Mouse (Mus musculus) MEL-GATA-1-ER (cell line): ENCODE measurements around the gene Ube2h.

ENCODE experiments used
- DNase-seq: peaks from one replicate; pipeline ENCODE4 v3.0.0-alpha.2; 2012; ENCODE audit warnings: low read depth; ENCODE audit errors: extremely low read depth

Gene Ube2h

GRCm38 (mm10) chr6:30299683-30300082 is 4.7 kb downstream of the Ube2h start:
- DNase-seq = no peak

- DNase-seq = no peak
Measured at GRCm38 (mm10) chr6:30299116-30299515, 5.2 kb downstream of the Ube2h start.

GRCm38 (mm10) chr6:30292579-30292978 is 11.8 kb downstream of the Ube2h start:
- no peak for DNase-seq

- no peak for DNase-seq
Measured at GRCm38 (mm10) chr6:30287958-30288357, 16.4 kb downstream of the Ube2h start.

- DNase-seq = no peak
Measured at GRCm38 (mm10) chr6:30286642-30287041, 17.7 kb downstream of the Ube2h start.

GRCm38 (mm10) chr6:30284177-30284576 is 20.2 kb downstream of the Ube2h start:
- DNase-seq = no peak

GRCm38 (mm10) chr6:30282361-30282760 is 22.0 kb downstream of the Ube2h start:
- DNase-seq = no peak

- DNase-seq = no peak
Measured at GRCm38 (mm10) chr6:30278374-30278773, 26.0 kb downstream of the Ube2h start.

GRCm38 (mm10) chr6:30276882-30277281 is 27.5 kb downstream of the Ube2h start:
- no peak for DNase-seq

- DNase-seq = no peak
Measured at GRCm38 (mm10) chr6:30276375-30276774, 28.0 kb downstream of the Ube2h start.

- DNase-seq = no peak
Measured at GRCm38 (mm10) chr6:30275159-30275847, 29.0 kb downstream of the Ube2h start.

GRCm38 (mm10) chr6:30272911-30273310 is 31.4 kb downstream of the Ube2h start:
- no peak for DNase-seq

- no peak for DNase-seq
Measured at GRCm38 (mm10) chr6:30272338-30272905, 31.9 kb downstream of the Ube2h start.

- no peak for DNase-seq
Measured at GRCm38 (mm10) chr6:30269846-30270245, 34.5 kb downstream of the Ube2h start.

GRCm38 (mm10) chr6:30267486-30267885 is 36.9 kb downstream of the Ube2h start:
- no peak for DNase-seq

- no peak for DNase-seq
Measured at GRCm38 (mm10) chr6:30265402-30265801, 38.9 kb downstream of the Ube2h start.

- peak; percentile 11 for DNase-seq
Measured at GRCm38 (mm10) chr6:30263053-30263452, 41.3 kb downstream of the Ube2h start.

- DNase-seq = no peak
Measured at GRCm38 (mm10) chr6:30259271-30259670, 45.1 kb downstream of the Ube2h start.

GRCm38 (mm10) chr6:30257962-30258361 is 46.4 kb downstream of the Ube2h start:
- no peak for DNase-seq

GRCm38 (mm10) chr6:30255846-30256245 is 48.5 kb downstream of the Ube2h start:
- DNase-seq = no peak

- no peak for DNase-seq
Measured at GRCm38 (mm10) chr6:30252271-30253010, 51.9 kb downstream of the Ube2h start.

GRCm38 (mm10) chr6:30248708-30249107 is 55.6 kb downstream of the Ube2h start:
- no peak for DNase-seq

GRCm38 (mm10) chr6:30245940-30246339 is 58.4 kb downstream of the Ube2h start:
- no peak for DNase-seq
